Mouse (Mus musculus): ENCODE measurements around the gene Gm7694.

Gene Gm7694
- long read RNA-seq, experiment 1: 0 reads
- long read RNA-seq, experiment 2, partial matches to known transcripts: 0 of 1 reads
- long read RNA-seq, experiment 2, other reads (novel, unspliced or antisense): 1 of 1 reads

DNA sequence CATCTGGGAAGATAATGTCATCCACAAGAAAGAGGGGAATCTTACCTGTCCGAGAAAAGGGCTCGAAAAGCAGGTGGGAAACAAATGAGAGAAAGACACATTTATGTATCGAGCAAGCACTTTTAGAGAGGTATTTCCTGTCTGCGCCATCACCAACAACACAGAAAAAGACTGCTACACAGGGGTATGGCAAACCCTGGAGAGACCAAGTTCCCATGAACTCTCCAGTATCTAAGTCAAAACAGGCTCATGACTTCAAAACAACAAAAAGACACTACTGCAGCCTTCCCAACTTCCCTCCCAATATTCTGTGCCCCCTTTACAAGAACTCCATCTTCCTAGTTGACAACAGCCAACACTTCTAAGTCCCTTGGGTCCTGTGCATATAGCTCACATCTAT is at the start of gene Gm7694:
Gene Gm7694 (minus strand): TSS at position 101 of the 400 bp plus-strand sequence.
- intact Hi-C loops (cut with DNase I): loop anchor here (5.0 kb wide), 1 partner anchor 301 kb away; no protein-coding TSS in a partner anchor

DNA sequence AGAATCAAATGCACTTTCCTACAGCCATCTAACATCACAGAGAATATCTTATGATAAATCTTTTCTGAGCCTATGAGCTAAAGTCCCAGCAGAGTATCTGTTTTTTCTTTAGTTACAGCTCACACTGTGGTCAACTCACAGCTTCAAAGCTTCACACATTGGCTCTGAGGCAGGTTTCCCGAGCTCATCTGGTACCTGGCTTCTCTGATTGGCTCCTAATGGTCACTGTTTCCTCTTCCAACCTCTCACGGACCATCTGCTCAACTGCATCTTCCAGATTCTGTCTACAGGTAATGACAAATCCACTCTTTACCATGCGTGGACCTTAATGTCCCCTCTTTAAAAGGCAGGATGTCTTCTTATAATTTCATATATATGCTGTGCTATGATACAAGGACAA is 47.2 kb upstream of the Gm7694 start:
- intact Hi-C loops (cut with DNase I): no loop called here

DNA sequence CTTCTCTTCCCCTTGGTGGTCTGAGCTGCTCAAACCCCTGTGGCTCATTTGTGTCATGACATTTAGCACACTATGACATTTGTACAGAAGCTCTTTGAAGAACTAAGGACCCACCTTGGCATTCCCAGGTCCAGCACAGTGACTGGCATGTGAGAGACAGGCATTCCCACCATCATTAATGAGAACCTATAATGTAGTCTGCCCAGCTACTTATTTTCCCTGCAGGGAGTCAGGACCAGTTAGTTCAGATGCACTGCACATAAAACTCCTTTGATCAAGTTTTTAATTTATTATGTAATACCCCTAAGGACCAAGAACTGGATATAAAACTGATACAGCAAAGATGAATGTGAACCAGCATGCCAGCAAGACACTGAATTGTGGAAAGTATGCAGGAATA is 44.9 kb upstream of the Gm7694 start:
- intact Hi-C loops (cut with DNase I): no loop called here

DNA sequence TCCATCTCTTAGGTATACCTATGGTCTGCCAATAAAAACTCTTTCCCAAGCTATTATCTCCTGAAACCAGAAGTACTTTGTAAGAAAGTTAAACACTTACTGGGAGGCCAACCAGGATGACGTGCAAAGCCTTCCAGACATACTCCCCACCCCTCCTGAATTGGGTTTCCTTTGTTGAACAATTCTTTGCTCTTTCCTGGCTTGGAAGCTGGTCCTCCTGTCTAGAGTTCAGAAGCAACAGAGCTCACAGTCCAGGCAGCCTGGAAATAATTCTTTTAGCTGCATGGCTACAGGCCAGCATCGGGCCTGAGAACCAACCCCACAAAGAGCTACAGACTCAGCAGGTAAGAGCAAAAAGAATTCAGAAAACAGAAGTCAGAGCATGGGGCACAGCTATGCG is 40.1 kb upstream of the Gm7694 start:
- intact Hi-C loops (cut with DNase I): no loop called here

DNA sequence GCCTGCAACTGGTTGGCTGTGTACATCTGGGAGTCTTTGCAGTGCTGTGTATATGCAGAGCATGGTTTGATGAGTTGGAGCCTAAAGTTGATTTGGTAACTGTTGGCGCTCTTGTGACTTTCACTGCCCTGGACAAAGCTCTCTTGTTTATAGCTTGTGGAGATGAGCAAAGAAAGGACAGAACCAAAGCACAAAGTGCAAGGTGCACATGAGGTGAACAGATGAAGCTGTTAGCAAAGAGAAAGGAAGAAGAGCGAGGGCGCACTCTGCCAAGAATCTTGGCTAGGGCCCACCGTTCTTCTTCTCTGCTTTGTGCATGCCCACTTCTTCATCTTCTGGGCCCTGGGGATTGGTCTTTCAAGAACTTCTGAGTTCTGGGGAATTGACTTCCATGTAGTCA is 37.8 kb upstream of the Gm7694 start:
- intact Hi-C loops (cut with DNase I): no loop called here

DNA sequence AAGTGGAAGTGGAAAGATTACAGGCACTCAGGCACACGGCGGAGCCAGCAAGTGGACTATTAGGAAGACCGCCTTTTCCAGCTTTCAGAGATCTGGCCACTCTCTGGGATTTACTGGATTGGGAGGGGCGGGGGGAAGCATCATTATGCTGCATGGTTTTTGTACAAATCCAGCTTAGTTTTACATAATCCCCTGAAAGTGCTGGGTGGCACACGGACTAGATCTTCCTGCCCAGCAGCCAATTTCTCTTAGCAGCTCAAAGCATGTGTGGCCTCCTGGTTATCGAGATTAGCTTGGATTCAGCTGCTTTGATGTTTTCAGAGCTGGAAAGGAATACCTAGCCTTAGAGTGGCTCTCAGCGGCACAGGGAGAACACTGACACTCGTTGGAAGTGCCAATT is 36.9 kb upstream of the Gm7694 start:
- intact Hi-C loops (cut with DNase I): no loop called here

DNA sequence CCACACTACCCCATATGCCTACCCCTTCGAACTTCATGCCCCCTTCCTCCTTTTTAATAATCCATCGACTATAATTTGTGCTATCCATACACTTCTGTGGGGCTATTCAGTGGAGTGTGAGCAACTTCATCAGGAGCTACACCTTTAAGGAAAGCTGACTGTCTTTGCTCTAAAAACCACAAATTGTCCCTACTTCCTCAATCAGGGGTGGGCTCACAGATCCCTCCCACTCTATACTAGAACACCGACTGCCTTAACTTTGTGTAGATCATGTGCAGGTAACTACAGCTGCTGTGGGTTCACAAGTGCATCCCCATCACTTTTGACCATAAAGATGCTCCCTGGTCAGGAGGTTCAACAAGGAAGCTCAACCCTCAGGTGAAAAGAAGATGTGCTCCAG is 33.8 kb upstream of the Gm7694 start:
- intact Hi-C loops (cut with DNase I): no loop called here

DNA sequence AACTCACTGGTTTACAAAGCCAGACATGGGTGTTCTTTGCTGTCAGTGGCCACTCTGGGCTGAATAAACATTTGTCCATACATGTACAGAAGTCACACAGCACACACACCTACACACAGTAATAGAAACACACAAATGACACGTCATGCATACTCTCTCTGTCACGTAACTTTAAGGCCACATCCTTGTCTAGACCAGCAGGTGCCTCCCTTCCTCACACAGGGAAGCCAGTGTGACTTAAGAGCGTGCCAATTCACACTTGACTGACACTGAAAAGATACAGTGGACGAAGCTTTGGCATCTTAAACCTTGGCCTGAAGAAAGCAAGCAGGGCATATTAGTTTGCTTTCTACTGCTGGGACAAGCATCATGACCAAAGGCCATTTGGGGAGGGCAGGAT is 26.6 kb upstream of the Gm7694 start:
- intact Hi-C loops (cut with DNase I): no loop called here

DNA sequence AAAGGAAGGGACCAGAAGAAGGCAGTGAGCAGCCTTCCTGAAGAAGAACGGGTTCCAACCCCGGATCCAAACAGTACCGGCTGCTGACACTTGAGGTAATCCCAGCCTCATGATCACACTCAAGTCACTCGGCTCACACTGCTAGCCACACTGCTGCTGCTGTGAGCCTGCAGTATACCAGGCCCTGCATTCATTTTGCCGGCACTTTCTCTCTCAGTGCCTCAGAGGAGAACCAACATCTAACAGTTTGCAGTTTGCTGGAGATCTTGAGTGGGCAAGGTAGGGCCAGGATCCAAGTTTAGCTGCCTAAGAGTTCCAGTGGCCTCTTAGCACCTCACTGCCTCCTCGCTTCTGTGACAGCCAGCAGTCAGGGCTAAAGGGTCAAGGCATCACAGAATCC is 25.8 kb upstream of the Gm7694 start:
- intact Hi-C loops (cut with DNase I): no loop called here

DNA sequence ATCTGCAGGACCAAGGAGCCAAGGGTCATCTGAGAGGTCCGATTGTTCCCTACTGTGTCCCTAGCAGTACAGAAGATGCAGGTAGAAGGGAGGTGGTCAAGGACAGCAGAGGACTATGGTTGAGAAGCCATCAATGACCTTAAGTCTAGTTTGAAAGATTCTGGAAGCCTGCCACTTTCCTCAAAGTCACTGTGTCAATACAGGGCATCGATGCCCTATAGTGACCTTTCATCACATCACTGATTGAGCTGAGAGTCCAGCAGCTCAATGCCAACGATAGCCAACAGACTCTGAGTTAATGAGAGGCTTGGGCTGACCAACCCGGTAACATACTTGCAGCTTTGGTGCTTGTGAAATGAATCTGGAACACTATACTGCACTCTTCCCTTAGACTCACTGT is 19.1 kb upstream of the Gm7694 start:
- intact Hi-C loops (cut with DNase I): no loop called here

DNA sequence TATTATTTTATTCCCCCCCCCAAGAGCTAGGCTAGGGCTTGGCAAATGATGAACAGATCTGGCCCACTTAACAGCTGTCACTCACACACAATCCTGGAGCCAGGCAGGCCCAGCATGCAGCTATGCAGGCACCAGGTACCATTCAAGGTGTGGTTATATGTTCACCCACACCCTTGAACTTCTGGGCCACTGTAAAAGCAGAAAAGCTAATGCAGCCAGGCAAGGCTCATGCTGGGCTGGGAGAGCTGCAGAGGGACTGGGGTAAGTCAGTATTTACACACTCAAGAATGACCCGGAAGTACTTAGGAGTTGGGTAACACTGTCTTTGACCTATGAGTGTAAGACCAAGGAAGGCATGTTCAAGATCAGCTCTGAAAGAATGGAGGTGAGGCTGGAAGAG is 18.2 kb upstream of the Gm7694 start:
- intact Hi-C loops (cut with DNase I): no loop called here

DNA sequence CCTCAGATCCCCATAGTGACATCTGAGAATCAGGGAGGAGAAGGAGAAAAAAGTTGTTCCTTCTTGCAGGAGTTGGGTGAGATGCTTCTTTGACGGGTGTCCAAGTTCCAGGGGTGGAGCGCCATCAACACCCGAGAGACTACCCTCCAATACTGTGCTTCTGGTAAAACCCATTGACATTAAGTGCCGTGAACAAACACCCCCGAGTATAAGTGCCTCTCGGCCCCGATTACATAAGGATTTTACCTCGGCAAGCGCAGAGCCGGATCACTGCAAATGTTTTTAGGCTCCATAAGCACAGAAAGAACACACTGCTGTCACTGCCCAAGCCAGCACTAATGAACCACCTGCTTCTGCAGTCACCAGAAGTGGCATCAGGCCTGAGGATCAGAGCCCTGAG is 16.9 kb upstream of the Gm7694 start:
- intact Hi-C loops (cut with DNase I): no loop called here

DNA sequence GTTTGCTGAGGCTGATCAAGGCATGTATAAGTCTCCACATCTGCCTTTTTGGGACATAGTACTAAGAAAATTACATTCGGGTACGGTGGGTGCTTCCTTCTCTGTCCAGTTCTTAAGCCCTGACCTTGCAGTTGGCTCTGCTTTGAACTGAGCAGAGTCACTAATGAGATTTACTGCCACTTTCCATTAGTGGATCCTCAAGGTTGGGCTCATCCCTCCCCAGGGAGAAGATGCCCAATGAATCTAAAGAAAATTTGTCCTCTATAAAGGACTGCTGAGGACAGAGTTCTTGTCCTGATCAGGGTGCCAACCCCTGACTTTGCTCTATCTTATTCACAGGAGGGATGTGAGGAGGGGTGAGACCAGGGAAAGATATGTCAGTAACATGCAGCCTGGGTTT is 15.9 kb upstream of the Gm7694 start:
- intact Hi-C loops (cut with DNase I): no loop called here

DNA sequence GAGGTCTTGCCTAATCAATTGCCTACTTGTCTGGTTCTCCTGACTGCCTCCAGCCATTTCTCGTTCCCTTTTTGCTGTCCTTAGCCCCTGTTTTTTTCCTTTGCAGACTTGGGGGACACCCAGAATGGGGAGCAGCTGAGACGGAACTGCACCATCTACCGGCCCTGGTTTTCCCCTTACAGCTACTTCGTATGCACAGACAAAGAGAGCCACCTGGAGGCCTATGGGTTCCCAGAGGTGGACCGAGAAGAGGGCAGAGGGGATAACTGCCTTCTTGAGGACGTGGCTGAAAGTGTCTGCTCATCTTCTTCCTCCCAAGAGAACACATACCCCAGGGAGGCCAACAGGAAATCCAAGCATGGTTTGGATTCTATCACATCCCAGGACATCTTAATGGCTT is 5.3 kb upstream of the Gm7694 start:
- intact Hi-C loops (cut with DNase I): no loop called here

DNA sequence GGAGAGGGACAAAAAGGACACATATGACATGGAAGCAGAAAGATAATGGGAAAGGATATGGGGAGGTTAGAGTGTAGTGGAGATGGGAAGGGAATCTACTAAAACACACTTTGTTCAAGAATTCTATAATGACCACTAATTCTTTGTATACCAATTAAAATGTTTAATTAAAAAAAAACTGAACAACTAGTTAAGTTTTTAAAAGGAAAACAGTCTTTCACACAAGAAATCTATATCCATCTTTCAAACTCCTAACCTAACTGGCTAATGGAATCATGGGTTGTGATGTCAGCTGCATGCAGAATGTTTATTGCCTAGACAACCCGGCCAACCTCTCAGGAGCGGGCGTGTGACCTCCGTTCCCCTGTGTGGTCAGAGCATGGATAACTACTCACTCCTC is 2.4 kb upstream of the Gm7694 start, which contains the start of gene Spata46:
Gene Spata46 (plus strand): TSS at position 301 of the 400 bp plus-strand sequence.
- intact Hi-C loops (cut with DNase I): loop anchor here (5.0 kb wide), 1 partner anchor 299 kb away; no protein-coding TSS in a partner anchor

DNA sequence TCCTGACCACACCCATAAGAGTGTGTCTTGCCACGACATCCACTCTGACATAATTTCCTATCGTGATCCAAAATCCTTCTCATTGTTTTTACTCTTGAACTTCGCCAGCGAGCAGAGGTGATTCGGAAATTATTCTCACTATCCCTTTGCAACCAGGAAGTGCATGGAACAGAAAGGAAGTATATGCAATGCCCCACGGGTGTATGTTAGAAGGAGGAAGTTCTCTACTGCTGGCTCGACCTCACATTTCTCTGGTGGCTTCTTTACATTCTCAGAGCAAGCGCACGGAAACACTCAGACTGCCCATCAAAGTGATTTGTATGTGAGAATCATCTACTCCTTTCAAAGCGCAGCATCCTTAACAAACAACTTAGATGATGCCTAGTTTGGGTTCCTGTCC is 1.1 kb downstream of the Gm7694 start:
- intact Hi-C loops (cut with DNase I): loop anchor here (5.0 kb wide), 1 partner anchor 302 kb away; no protein-coding TSS in a partner anchor

DNA sequence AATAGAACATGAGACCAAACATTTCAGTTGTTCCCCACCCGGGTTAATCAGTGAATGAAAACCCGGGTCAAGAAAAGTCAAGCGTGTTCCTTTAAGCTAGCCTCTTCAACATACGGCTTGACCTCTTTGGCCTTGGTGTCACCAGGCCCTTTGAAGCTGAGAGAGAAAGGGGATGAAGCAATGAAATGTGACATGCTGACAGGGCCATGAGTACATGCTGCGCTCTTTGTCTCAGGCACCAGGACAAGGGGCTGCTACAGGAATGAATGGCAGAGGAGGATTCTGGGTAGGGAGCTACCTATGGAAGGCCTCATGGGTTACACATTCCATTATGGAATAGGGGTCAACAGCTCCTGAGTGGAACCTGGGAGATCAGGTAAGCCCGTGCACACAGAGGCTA is 3.0 kb downstream of the Gm7694 start:
- intact Hi-C loops (cut with DNase I): no loop called here

DNA sequence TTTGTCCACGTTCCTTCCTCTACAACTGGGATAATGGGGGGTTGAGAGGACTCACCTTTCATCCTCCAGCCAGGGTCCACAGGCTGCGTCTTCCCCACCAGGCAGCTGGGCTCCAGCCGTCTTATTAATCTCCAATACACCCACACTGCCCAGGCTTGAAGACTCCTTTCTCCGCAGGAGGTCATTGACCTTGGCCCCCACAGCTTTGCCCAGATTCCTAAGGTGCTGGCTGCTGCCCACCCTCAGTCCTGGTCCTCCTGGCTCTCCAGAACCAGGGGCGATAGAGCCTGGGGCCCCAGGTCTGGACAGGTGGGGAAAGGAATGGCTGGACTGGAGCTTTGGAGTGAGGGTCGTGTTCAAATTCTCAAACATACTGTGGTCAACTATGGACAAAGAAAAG is 3.7 kb downstream of the Gm7694 start:
- intact Hi-C loops (cut with DNase I): no loop called here

DNA sequence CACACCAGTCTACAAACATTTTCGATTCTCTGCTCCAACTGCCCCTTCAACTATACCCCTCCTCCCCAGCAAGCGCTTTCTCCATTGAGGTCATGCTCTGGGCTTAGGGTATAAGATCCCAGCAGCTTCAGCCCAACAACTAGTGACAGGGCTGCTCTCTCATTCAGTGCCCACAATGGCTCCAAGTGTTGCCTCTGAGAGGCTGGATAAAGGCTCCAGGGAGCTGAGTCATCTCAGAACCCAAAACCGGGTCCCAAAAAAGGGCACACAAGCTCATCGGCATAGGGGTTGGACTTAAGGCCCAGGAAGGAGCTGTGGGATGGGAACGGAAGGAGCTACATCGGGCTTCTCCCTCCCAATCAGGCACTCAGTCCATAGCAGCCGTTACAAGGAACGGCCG is 4.4 kb downstream of the Gm7694 start:
- intact Hi-C loops (cut with DNase I): no loop called here

DNA sequence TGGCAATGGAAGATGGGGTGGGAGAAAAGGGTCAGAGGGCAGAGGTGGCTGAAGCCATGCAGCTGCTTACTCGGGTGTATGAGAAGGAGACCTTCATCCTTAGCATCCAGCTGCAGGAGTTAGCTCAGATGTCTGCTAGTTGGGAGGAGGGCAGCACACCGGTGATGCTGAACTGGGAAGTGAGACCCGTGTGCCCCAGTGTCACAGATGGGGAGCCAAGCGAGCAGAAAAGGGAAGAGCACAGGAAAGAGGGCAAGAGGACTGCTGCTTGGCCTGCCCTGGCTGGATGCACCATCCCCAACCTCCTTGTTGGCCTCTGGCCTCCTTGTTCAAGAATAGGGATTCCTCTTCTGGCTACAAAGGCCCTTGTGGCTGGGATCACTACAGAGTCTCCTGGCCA is 6.6 kb downstream of the Gm7694 start:
- intact Hi-C loops (cut with DNase I): loop anchor here (5.0 kb wide), 1 partner anchor 543 kb away; no protein-coding TSS in a partner anchor

DNA sequence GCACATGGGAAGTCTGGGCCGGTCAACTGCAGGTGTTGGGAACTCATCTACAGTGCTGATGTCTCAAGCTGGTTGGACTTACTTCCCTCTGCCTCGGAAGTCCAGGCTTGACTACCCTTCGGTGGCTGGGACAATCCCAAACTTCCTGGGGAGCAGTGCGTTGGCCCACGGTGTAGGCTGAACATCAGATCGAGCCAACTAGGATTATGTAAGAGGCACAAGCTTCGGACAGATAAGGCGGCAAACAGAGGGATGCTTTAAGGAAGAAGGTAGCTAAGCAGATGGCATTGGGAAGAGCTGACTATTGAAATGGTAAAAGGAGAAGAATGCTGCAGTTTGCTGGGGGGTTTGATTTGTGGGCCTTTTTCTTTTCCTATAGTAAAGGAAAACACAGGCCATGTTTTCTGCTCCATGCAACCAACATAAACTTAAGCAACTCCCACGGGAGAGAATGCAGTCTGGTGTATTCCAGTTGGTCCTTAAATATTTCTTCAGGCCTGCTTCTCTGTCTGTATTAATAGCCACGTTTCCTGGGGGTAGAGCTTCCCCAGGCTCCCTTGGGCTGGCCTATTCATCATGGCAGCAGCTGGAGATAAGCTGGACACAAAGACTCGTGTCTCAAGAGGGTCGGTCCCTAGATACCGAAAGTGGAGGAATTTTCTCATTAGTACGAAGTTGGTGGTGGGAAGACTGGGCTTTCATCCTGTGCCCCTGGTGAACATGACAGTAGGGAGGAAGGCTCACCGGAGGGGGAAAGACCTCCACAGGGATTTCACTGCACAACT is 11.2 kb downstream of the Gm7694 start:
- intact Hi-C loops (cut with DNase I): loop anchor here (5.0 kb wide), 1 partner anchor 547 kb away; no protein-coding TSS in a partner anchor

DNA sequence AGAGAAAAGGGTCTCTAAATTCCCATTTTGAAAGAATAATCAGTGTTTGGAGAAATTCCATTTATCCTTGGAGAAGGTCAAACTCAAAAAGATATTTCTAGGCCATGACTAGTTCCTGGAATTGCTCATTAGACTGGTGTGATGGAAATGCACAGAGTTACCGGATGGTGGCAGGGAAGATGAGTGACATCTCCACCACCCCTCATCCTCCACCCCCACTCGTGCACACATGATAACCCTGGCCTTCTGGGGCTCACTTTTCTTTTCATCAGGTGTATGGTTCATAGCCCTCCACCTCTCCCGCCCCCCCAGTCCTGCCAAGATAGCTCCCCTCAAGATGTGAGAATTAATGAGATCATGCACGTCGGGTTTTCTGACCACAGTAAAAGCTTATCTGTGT is 12.9 kb downstream of the Gm7694 start:
- intact Hi-C loops (cut with DNase I): loop anchor here (1.0 kb wide), 1 partner anchor 319 kb away; no protein-coding TSS in a partner anchor
